Mouse (Mus musculus) adrenal gland, postnatal 10 days (tissue): Measurements from ENCODE around the gene Kdr. TPM values are rescaled to one million over a fixed set of nuclear protein-coding genes. Genes with fewer than 3 reads are reported as not detected.

ENCODE experiments used
- DNase-seq: peaks from one replicate; pipeline ENCODE4 v3.0.0; 2021; ENCODE audit warnings: mixed read lengths
- long read RNA-seq, 2 experiments: library from polyadenylated mRNA; stranded (forward); transcript quantifications; one replicate each; pipeline ENCODE4 v2.0.0; 2021
- total RNA-seq, 2 experiments: library from RNA; stranded (reverse); gene quantifications; 2 replicates each; pipeline ENCODE4 v1.2.3; 2021

Gene Kdr
- total RNA-seq = 100 to 1,000 TPM in 1 of 2 experiments, 10 to 100 TPM in 1; 93.4 to 107 TPM
- long read RNA-seq, experiment 1, full-length matches to known transcripts = 3 of 24 reads
- long read RNA-seq, experiment 1, partial matches to known transcripts = 20 of 24 reads
- long read RNA-seq, experiment 1, other reads (novel, unspliced or antisense) = 1 of 24 reads
- long read RNA-seq, experiment 2, full-length matches to known transcripts = 16 of 32 reads
- long read RNA-seq, experiment 2, partial matches to known transcripts = 15 of 32 reads
- long read RNA-seq, experiment 2, other reads (novel, unspliced or antisense) = 1 of 32 reads

GRCm38 (mm10) chr5:75978374-75979100 is at the start of gene Kdr:
Gene Kdr, minus strand, starts transcription at chr5:75978458.
- DNase-seq = peak; percentile 82

- DNase-seq = no peak
Observed at GRCm38 (mm10) chr5:76026805-76027204, 48.5 kb upstream of the Kdr start.

DNA sequence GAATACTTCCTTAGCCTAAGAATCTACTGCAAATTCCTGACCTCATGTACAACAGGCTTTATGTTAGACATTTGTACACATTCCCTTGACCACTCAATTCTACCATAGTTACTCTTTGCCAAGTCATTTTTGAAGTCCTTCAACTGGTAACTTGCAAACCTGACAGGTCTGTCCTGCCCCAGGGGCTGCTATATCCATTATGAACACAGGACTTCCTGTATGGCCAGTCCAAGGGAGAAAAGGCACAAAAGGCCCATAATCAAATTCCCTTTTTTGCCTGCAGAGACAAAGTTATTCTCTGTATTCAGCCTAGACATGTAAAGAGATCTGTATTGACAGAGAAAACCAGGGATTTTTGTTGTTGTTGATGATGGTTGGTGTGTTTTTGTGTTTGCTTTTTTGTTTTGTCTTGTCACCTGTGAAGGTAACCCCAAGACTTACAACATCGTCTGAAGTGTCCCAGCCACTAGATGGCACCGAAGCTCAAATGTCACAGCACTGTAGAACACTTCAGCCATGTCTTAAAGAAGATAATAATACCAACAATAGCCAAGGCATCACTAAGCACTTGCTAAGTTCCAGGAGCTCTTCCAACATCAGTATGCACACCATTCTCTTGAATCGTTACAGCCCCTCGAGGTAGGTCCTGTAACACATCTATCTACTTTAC is 47.9 kb upstream of the Kdr start:
- DNase-seq = peak; percentile 44

DNA sequence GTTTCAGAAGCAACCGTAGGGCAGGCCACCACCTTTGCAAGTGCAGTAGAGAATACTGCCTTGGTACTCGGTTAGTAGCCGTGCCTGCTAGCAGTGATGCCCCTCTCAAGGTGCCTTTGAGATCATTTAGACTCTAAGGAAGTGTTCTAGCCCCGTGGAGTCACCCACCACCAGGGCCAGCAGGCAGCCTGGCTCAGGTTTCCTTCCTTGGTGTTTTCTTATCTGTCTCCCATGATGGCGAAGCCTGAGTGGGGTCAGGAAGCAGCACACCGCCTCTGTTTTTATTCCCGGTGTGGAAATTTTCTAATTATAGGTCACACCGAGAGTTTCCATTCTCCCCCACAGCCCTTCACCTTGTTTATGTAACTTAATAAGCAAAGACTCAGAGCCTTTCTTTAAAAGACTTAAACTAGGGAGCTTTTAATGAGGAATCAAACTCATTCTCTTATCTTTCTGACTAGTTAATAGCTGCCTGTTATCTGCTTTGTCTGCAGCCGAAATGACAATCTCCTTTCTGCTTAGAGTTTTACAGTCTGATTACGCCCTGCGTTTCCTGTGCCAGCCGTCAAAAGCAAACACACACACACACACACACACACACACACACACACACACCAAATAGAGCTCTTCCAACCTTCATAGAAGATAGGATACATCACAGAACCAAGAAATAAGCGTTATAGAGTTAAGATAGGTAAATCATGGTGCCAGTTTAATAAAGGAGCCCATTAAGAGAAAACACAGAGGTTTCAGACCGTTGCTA is 44.9 kb upstream of the Kdr start:
- DNase-seq = no peak

GRCm38 (mm10) chr5:76022436-76022835 is 44.2 kb upstream of the Kdr start:
- DNase-seq = no peak

- DNase-seq = no peak
Observed at GRCm38 (mm10) chr5:76018321-76018720, 40.1 kb upstream of the Kdr start.

DNA sequence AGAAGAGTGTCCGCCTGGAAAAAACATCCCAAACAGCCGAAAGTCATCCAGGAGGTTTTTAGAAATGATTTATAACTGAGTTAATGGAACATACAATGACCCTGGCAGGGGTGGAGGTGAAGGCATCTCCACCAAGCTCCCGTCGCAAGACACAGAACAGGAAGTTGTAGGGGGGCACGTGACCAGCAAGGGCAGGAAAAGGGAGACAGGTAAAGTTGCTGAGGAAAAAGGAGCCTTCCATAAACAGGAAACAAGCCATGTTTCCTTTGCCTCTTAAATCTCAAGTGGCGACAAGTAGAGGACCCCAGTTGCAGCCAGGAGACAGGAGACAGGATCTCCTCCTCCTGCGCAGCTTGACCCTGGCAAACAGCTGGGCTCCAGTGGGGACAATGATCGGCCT is 37.8 kb upstream of the Kdr start:
- DNase-seq = peak; percentile 25

- DNase-seq = peak; percentile 45
Observed at GRCm38 (mm10) chr5:76013881-76014431, 35.7 kb upstream of the Kdr start.

- no peak for DNase-seq
Observed at GRCm38 (mm10) chr5:76006403-76006802, 28.1 kb upstream of the Kdr start.

DNA sequence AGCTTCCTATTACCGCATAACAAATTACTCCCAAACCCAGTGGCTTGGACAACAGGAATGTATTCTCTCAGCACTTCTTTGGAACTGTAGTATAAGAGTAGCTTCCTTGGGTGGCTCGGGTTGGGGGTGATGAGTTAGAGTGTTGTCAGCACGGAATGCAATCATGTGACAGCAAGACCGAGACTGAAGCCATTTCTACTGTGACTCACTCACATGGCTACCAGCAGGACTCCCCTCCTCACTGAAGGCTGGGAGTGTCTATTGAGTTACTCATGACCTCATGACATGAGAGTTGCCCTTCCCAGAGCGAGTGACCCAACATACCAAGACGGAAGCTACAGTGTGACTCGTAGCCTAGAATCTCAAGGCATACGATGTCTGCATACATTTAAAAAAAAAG is 12.0 kb upstream of the Kdr start:
- DNase-seq = no peak

GRCm38 (mm10) chr5:75987530-75987929 is 9.3 kb upstream of the Kdr start:
- DNase-seq = no peak

- DNase-seq = peak; percentile 48
Observed at GRCm38 (mm10) chr5:75980521-75981311, 2.5 kb upstream of the Kdr start.

GRCm38 (mm10) chr5:75979108-75979507 is 850 bp upstream of the Kdr start:
- no peak for DNase-seq

GRCm38 (mm10) chr5:75977441-75978373 is 551 bp downstream of the Kdr start:
- DNase-seq = peak; percentile 21

- DNase-seq = no peak
Observed at GRCm38 (mm10) chr5:75976696-75977095, 1.6 kb downstream of the Kdr start.

GRCm38 (mm10) chr5:75975398-75975797 is 2.9 kb downstream of the Kdr start:
- no peak for DNase-seq

DNA sequence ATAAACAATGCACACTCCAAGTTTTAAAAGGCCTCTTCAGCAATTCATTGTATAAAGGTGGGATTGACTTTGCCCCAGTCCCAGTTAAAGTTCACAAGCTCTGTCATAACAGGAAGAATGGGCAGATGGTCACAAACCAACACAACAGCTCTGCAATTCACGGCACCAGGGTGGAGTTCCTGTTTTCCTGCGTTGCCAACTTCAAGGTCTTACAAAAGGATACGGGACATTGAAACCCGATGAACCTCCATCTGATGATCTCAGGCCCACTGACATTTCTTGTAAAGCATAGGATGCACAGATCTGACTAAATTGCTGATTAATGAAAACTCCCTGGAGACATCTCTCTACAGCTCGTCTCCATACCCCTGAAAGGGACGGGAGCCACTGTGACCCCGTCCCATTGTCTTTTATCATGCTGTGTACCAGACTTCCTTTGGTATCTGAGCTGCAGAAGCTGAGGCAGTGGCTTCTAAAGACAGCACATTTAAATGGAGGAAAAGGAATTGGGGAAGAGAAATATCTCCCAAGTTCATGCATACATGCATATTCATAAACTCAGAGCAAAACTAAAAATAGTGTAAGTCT is 3.6 kb downstream of the Kdr start:
- peak; percentile 15 for DNase-seq

GRCm38 (mm10) chr5:75969887-75970286 is 8.4 kb downstream of the Kdr start:
- DNase-seq = no peak

DNA sequence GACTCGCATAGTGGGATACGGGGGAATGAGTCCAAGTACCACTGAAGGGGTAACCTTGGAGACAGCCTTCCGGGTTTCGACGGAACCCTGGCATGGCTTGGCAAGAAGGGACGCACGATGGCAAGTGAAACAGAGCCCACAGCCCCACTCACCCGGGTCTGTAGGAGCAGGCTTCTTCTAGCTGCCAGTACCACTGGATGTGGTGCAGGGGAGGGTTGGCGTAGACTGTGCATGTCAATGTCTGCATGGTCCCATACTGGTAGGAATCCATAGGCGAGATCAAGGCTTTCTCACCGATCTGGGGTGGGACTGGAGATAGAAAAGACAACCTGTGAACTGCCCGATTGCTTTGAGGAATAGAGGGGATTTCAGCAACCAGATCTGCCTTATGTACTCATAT is 15.7 kb downstream of the Kdr start:
- DNase-seq = no peak
